Mouse (Mus musculus): ENCODE measurements around the gene Vps53. TPM values are rescaled to one million over a fixed set of nuclear protein-coding genes. Genes with fewer than 3 reads are reported as not detected.

The Vps53 gene
- polyA plus RNA-seq, 1 experiment from 2014 or later: 30.8 TPM

DNA sequence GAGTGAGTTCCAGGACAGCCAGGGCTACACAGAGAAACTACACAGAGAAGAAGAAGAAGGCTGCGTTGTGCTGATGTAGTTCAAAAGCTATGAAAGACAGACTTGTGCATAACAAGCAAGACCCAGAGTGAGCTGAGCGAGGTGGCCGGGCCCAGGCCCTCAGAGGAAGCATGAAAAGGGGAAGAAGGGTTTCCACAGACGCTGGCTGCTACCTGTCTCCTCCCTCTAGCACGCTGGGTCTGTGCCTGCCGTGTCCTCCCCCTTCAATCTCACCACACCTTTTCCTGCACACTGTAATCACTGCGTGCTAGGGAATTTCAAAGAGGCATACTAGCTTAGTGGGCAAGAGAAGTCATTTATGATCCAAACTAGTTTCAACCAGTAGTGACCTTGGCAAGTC lies 115.0 kb downstream of the Vps53 start:
- Histone ChIP-seq H3K27me3 (replicated peaks; ENCODE audit: control insufficient read depth, insufficient read depth, low read length) (no peaks in the 10 kb centered on the region), H3K4me1 (replicated peaks; ENCODE audit: control insufficient read depth, insufficient read depth, low read length) (no peaks in the 10 kb centered on the region), H3K9ac (ENCODE audit: low read depth, low read length) (no peak overlapping the region), H3K4me2 (no peak overlapping the region), H3K36me3 (ENCODE audit: control insufficient read depth, insufficient read depth, low read length) (no peaks in the 10 kb centered on the region), H3K9me3 (ENCODE audit: control insufficient read depth, low read length) (no peaks in the 10 kb centered on the region), H3K4me3 (ENCODE audit: low read depth, low read length) (no peak overlapping the region), H3K27ac (ENCODE audit: low read depth, low read length) (no peak overlapping the region)
- 68% methylated on average over 7 of the region's 7 CpGs for WGBS
- no peak for DNase-seq (ENCODE audit: low spot score)
- no peak for ATAC-seq (replicated peaks; ENCODE audit: low FRiP score)

DNA sequence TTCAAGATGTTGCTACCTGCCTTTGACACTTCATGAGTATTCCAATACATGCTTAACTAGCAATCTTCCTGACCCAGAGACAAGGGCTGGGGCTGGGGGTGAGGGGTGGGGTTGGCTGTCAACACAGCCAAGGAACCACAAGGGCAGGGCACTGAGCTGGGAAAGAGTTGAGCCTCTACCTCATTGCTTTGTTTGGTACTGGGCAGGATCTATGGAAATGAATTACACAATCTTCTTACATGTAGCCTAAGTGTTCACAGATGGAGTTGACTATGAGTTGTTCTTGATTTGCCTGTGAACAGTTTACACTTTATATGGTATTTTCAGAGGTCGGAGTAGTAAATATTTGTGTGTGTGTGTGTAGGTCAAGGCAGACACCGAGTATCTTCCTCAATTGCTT lies 118.5 kb downstream of the Vps53 start:
- no peak for DNase-seq (ENCODE audit: low spot score)
- no peaks in the 10 kb centered on the region for H3K4me1 ChIP-seq (replicated peaks; ENCODE audit: control insufficient read depth, insufficient read depth, low read length)
- H3K9ac ChIP-seq (ENCODE audit: low read depth, low read length): no peak overlapping the region
- H3K27ac ChIP-seq (ENCODE audit: low read depth, low read length): no peak overlapping the region
- no peaks in the 10 kb centered on the region for H3K27me3 ChIP-seq (replicated peaks; ENCODE audit: control insufficient read depth, insufficient read depth, low read length)
- H3K4me3 ChIP-seq (ENCODE audit: low read depth, low read length): no peak overlapping the region
- no peaks in the 10 kb centered on the region for H3K36me3 ChIP-seq (ENCODE audit: control insufficient read depth, insufficient read depth, low read length)
- no peak overlapping the region for H3K4me2 ChIP-seq
- no peak for ATAC-seq (replicated peaks; ENCODE audit: low FRiP score)
- H3K9me3 ChIP-seq (ENCODE audit: control insufficient read depth, low read length): no peaks in the 10 kb centered on the region
- WGBS: 93% methylated on average over 2 of the region's 2 CpGs

- Histone ChIP-seq H3K27me3 (replicated peaks; ENCODE audit: control insufficient read depth, insufficient read depth, low read length) (no peaks in the 10 kb centered on the region), H3K9ac (ENCODE audit: low read depth, low read length) (no peak overlapping the region), H3K4me1 (replicated peaks; ENCODE audit: control insufficient read depth, insufficient read depth, low read length) (no peaks in the 10 kb centered on the region), H3K27ac (ENCODE audit: low read depth, low read length) (no peak overlapping the region), H3K9me3 (ENCODE audit: control insufficient read depth, low read length) (no peaks in the 10 kb centered on the region), H3K4me3 (ENCODE audit: low read depth, low read length) (no peak overlapping the region), H3K36me3 (ENCODE audit: control insufficient read depth, insufficient read depth, low read length) (no peaks in the 10 kb centered on the region), H3K4me2 (no peak overlapping the region)
- WGBS: 75% methylated on average over 7 of the region's 7 CpGs
- ATAC-seq (replicated peaks; ENCODE audit: low FRiP score) (no peak), DNase-seq (ENCODE audit: low spot score) (no peak)
Measured at GRCm38 (mm10) chr11:76059971-76060370, 119.5 kb downstream of the Vps53 start.

- Histone ChIP-seq H3K36me3 (ENCODE audit: control insufficient read depth, insufficient read depth, low read length) (no peaks in the 10 kb centered on the region), H3K27ac (ENCODE audit: low read depth, low read length) (no peak overlapping the region), H3K4me3 (ENCODE audit: low read depth, low read length) (no peak overlapping the region), H3K4me2 (no peak overlapping the region), H3K9me3 (ENCODE audit: control insufficient read depth, low read length) (no peaks in the 10 kb centered on the region), H3K9ac (ENCODE audit: low read depth, low read length) (no peak overlapping the region), H3K4me1 (replicated peaks; ENCODE audit: control insufficient read depth, insufficient read depth, low read length) (no peaks in the 10 kb centered on the region), H3K27me3 (replicated peaks; ENCODE audit: control insufficient read depth, insufficient read depth, low read length) (no peaks in the 10 kb centered on the region)
- no peak for DNase-seq (ENCODE audit: low spot score)
- no peak for ATAC-seq (replicated peaks; ENCODE audit: low FRiP score)
- WGBS: 35% methylated on average over 3 of the region's 3 CpGs
Measured at GRCm38 (mm10) chr11:76056487-76056886, 123.0 kb downstream of the Vps53 start.

DNA sequence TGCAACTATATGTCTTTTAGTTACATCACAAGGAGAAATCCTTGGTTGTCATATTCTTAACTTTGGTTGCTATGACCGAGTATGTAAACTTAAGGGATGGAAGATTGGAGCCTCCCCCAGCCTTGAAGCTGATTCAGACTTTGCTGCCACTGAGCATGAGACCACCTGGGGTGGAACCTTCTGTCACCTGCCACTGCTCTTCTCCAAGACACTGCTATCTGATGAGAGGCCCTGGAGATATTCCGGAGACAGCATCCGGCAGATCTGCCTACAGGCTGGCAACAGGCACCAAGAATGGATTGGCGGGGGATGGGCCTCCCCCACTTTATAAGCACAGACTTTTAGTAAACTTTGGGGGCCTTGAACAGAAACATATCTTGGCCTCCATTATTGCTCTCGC lies 127.0 kb downstream of the Vps53 start:
- Histone ChIP-seq H3K4me1 (replicated peaks; ENCODE audit: control insufficient read depth, insufficient read depth, low read length) (no peaks in the 10 kb centered on the region), H3K9ac (ENCODE audit: low read depth, low read length) (no peak overlapping the region), H3K4me2 (no peak overlapping the region), H3K9me3 (ENCODE audit: control insufficient read depth, low read length) (no peaks in the 10 kb centered on the region), H3K27ac (ENCODE audit: low read depth, low read length) (no peak overlapping the region), H3K27me3 (replicated peaks; ENCODE audit: control insufficient read depth, insufficient read depth, low read length) (no peaks in the 10 kb centered on the region), H3K4me3 (ENCODE audit: low read depth, low read length) (no peak overlapping the region), H3K36me3 (ENCODE audit: control insufficient read depth, insufficient read depth, low read length) (no peaks in the 10 kb centered on the region)
- ATAC-seq (replicated peaks; ENCODE audit: low FRiP score) (no peak), DNase-seq (ENCODE audit: low spot score) (no peak)
- 81% methylated on average over 5 of the region's 5 CpGs for WGBS

- 72% methylated on average over 5 of the region's 5 CpGs for WGBS
- no peak for DNase-seq (ENCODE audit: low spot score)
Measured at GRCm38 (mm10) chr11:76050967-76051512, 128.4 kb downstream of the Vps53 start.

DNA sequence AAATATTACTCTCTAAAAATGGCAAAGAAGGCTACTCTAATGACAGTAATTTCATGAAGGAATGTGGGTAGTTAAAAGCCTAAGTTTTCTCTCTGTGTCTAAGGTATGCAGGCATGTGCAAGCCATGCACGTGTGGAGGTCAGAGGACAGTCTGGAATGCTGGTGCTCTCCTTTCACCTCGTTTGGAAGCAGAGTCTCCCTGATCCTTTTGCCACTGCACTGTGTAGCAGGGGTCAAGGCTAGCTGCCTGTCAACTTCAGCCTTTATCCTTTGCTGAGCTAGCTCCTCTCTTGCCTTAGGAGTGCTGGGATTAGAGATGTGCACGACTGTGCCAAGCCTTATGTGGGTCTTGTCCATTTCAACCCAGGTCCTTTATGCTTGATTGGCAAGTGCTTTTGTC lies 128.9 kb downstream of the Vps53 start:
- Histone ChIP-seq H3K4me1 (replicated peaks; ENCODE audit: control insufficient read depth, insufficient read depth, low read length) (no peaks in the 10 kb centered on the region), H3K4me3 (ENCODE audit: low read depth, low read length) (no peak overlapping the region), H3K4me2 (no peak overlapping the region), H3K27ac (ENCODE audit: low read depth, low read length) (no peak overlapping the region), H3K36me3 (ENCODE audit: control insufficient read depth, insufficient read depth, low read length) (no peaks in the 10 kb centered on the region), H3K9me3 (ENCODE audit: control insufficient read depth, low read length) (no peaks in the 10 kb centered on the region), H3K27me3 (replicated peaks; ENCODE audit: control insufficient read depth, insufficient read depth, low read length) (no peaks in the 10 kb centered on the region), H3K9ac (ENCODE audit: low read depth, low read length) (no peak overlapping the region)
- WGBS: 49% methylated on average over 3 of the region's 3 CpGs
- no peak for ATAC-seq (replicated peaks; ENCODE audit: low FRiP score)
- DNase-seq (ENCODE audit: low spot score): no peak

More at GRCm38 (mm10) chr11:76050967-76051512, 128.4 kb downstream of the Vps53 start:
- Histone ChIP-seq H3K9me3 (ENCODE audit: control insufficient read depth, low read length) (no peaks in the 10 kb centered on the region), H3K27ac (ENCODE audit: low read depth, low read length) (no peak overlapping the region), H3K4me3 (ENCODE audit: low read depth, low read length) (no peak overlapping the region), H3K27me3 (replicated peaks; ENCODE audit: control insufficient read depth, insufficient read depth, low read length) (no peaks in the 10 kb centered on the region), H3K36me3 (ENCODE audit: control insufficient read depth, insufficient read depth, low read length) (no peaks in the 10 kb centered on the region), H3K9ac (ENCODE audit: low read depth, low read length) (no peak overlapping the region), H3K4me1 (replicated peaks; ENCODE audit: control insufficient read depth, insufficient read depth, low read length) (no peaks in the 10 kb centered on the region), H3K4me2 (no peak overlapping the region)
- ATAC-seq (replicated peaks; ENCODE audit: low FRiP score): no peak

DNA sequence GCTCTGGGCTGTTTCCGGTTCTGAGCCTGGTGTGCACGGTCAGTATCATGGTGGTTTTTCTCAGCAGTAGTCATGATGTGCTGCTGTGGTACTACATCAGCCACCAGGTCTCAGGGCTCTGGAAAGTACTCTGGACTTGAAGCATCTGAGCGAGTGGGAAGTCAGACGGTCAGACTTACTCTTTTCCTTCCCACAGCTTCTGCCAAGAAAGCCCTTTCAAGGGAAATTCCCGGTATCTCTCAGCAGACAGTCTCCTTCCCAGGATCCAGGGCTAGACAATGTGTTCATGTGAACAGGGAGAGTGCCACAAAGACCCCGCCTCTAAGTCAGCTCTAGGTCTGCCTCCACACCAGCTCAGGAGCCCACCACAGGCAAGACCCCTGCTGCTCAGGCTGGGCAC lies 134.1 kb downstream of the Vps53 start:
- Histone ChIP-seq H3K4me3 (ENCODE audit: low read depth, low read length) (no peak overlapping the region), H3K9me3 (ENCODE audit: control insufficient read depth, low read length) (no peaks in the 10 kb centered on the region), H3K4me2 (no peak overlapping the region), H3K36me3 (ENCODE audit: control insufficient read depth, insufficient read depth, low read length) (no peaks in the 10 kb centered on the region), H3K9ac (ENCODE audit: low read depth, low read length) (no peak overlapping the region), H3K27me3 (replicated peaks; ENCODE audit: control insufficient read depth, insufficient read depth, low read length) (no peaks in the 10 kb centered on the region), H3K4me1 (replicated peaks; ENCODE audit: control insufficient read depth, insufficient read depth, low read length) (no peaks in the 10 kb centered on the region), H3K27ac (ENCODE audit: low read depth, low read length) (no peak overlapping the region)
- DNase-seq (ENCODE audit: low spot score): no peak
- WGBS: 76% methylated on average over 6 of the region's 6 CpGs
- ATAC-seq (replicated peaks; ENCODE audit: low FRiP score): no peak

DNA sequence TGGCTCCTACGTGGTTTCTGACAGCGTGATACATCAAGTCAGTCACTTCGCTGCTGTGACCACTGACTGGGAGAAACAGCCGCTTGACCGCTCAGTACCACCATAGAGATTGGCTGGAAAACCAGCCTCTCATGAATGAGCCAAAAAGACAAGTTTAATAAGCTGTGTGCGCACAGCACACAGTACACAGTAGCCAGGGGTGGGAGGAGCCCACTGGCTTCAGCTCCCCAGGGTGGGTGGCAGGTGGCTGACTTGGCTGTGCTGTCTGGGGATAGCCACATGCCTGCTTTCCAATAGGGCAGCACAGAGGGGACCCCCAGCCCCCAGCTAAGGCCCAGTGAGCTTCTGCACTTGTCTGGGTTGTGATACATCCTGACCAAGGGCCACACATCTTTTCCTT lies 135.0 kb downstream of the Vps53 start:
- 83% methylated on average over 6 of the region's 6 CpGs for WGBS
- ATAC-seq (replicated peaks; ENCODE audit: low FRiP score): no peak
- Histone ChIP-seq H3K27me3 (replicated peaks; ENCODE audit: control insufficient read depth, insufficient read depth, low read length) (no peaks in the 10 kb centered on the region), H3K4me1 (replicated peaks; ENCODE audit: control insufficient read depth, insufficient read depth, low read length) (no peaks in the 10 kb centered on the region), H3K4me3 (ENCODE audit: low read depth, low read length) (no peak overlapping the region), H3K9me3 (ENCODE audit: control insufficient read depth, low read length) (no peaks in the 10 kb centered on the region), H3K36me3 (ENCODE audit: control insufficient read depth, insufficient read depth, low read length) (no peaks in the 10 kb centered on the region), H3K4me2 (no peak overlapping the region), H3K27ac (ENCODE audit: low read depth, low read length) (no peak overlapping the region), H3K9ac (ENCODE audit: low read depth, low read length) (no peak overlapping the region)
- DNase-seq (ENCODE audit: low spot score): no peak

All from liver, embryonic 11.5 days (tissue).